Mouse (Mus musculus) sigmoid colon, adult 10 weeks (tissue): ENCODE measurements around the gene Ubald1. TPM values are rescaled to one million over a fixed set of nuclear protein-coding genes. Genes with fewer than 3 reads are reported as not detected.

Experiments used
- polyA plus RNA-seq: library from polyadenylated mRNA; stranded (reverse); fragments of 350-450 nt; fragmentation: Illumina TruSeq; extraction: RNeasy Lipid Tissue Mini Kit (QIAGEN cat#74804); gene quantifications from one replicate; pipeline ENCODE4 v1.2.3, GENCODE M21; 2014; ENCODE audit warnings: low read depth, low replicate concordance

Gene Ubald1
- polyA plus RNA-seq: 1.5 TPM

GRCm38 (mm10) chr16:4880136-4880825 is at the start of gene Ubald1:
Gene Ubald1 (minus strand): TSS chr16:4880315.

GRCm38 (mm10) chr16:4885760-4886689 is 5.9 kb upstream of the Ubald1 start, which contains the start of gene Mgrn1:
Gene Mgrn1 (plus strand): TSS chr16:4886249.

GRCm38 (mm10) chr16:4835191-4835590 is 44.9 kb downstream of the Ubald1 start, which contains the start of gene 4930562C15Rik:
Gene 4930562C15Rik (plus strand): TSS chr16:4835416.

Other genes with a start within 250 kb of the Ubald1 start
- 0.57 TPM for gene Vasn, start 240.4 kb downstream of the Ubald1 start, polyA plus RNA-seq
- 27.1 TPM for gene Dnaja3, start 240.3 kb downstream of the Ubald1 start, polyA plus RNA-seq
- gene Coro7, start 200.5 kb downstream of the Ubald1 start, polyA plus RNA-seq: 2.0 TPM
- 0.28 TPM for gene Nmral1, start 161.0 kb downstream of the Ubald1 start, polyA plus RNA-seq
- gene Hmox2, start 154.0 kb downstream of the Ubald1 start, polyA plus RNA-seq: 43.3 TPM
- 17.7 TPM for gene Cdip1, start 90.0 kb downstream of the Ubald1 start, polyA plus RNA-seq
- gene 4930562C15Rik, start 44.9 kb downstream of the Ubald1 start, polyA plus RNA-seq: not detected
- 9.1 TPM for gene Mgrn1, start 5.9 kb upstream of the Ubald1 start, polyA plus RNA-seq
- 4.3 TPM for gene Nudt16l1, start 58.4 kb upstream of the Ubald1 start, polyA plus RNA-seq
- 6.6 TPM for gene Anks3, start 83.9 kb upstream of the Ubald1 start, polyA plus RNA-seq
- gene Sept12, start 117.5 kb upstream of the Ubald1 start, polyA plus RNA-seq: not detected
- gene Smim22, start 127.0 kb upstream of the Ubald1 start, polyA plus RNA-seq: 3.5 TPM
- 0.79 TPM for gene Rogdi, start 133.2 kb upstream of the Ubald1 start, polyA plus RNA-seq
- 70.1 TPM for gene Glyr1, start 169.5 kb upstream of the Ubald1 start, polyA plus RNA-seq
- gene Ubn1, start 169.7 kb upstream of the Ubald1 start, polyA plus RNA-seq: 29.0 TPM